Mouse (Mus musculus) CH12.LX (cell line): ENCODE measurements around the gene Fbln1.

Experiments used
- CTCF ChIP-seq, 2 experiments: IDR thresholded peaks in 1 of 2; conservative IDR thresholded peaks in 1 of 2; 2 replicates each; pipeline ENCODE4 v1.5.1; 2011 to 2012; ENCODE audit warnings: low read depth in 2 of 2, low read length in 2 of 2, improper control_type of control experiment in 1 of 2, inconsistent platforms in 1 of 2, mild to moderate bottlenecking in 1 of 2, moderate library complexity in 1 of 2
- EP300 ChIP-seq: IDR thresholded peaks from 2 replicates; pipeline ENCODE4 v1.6.1; 2011; ENCODE audit warnings: low read length, improper control_type of control experiment
- KAT2A ChIP-seq: IDR thresholded peaks from 2 replicates; pipeline ENCODE4 v1.6.1; 2012; ENCODE audit warnings: low read length, improper control_type of control experiment, inconsistent platforms; ENCODE audit not compliant: insufficient replicate concordance
- MAFK ChIP-seq: IDR thresholded peaks from 2 replicates; pipeline ENCODE4 v1.6.1; 2011; ENCODE audit warnings: low read length, improper control_type of control experiment; ENCODE audit not compliant: insufficient replicate concordance
- MAX ChIP-seq: IDR thresholded peaks from 2 replicates; pipeline ENCODE4 v1.6.1; 2011; ENCODE audit warnings: low read length, improper control_type of control experiment
- MXI1 ChIP-seq: IDR thresholded peaks from 2 replicates; pipeline ENCODE4 v1.6.1; 2011; ENCODE audit warnings: mild to moderate bottlenecking, low read depth, low read length, improper control_type of control experiment
- POLR2AphosphoS2 ChIP-seq: IDR thresholded peaks from 2 replicates; pipeline ENCODE4 v1.6.1; 2011; ENCODE audit warnings: low read depth, low read length, improper control_type of control experiment
- TCF12 ChIP-seq: IDR thresholded peaks from 2 replicates; pipeline ENCODE4 v1.6.1; 2014; ENCODE audit warnings: low read depth, mild to moderate bottlenecking, inconsistent platforms, low read length, improper control_type of control experiment
- UBTF ChIP-seq: IDR thresholded peaks from 2 replicates; pipeline ENCODE4 v1.6.1; 2012; ENCODE audit warnings: low read depth, mild to moderate bottlenecking, inconsistent platforms, low read length, improper control_type of control experiment, moderate library complexity

DNA sequence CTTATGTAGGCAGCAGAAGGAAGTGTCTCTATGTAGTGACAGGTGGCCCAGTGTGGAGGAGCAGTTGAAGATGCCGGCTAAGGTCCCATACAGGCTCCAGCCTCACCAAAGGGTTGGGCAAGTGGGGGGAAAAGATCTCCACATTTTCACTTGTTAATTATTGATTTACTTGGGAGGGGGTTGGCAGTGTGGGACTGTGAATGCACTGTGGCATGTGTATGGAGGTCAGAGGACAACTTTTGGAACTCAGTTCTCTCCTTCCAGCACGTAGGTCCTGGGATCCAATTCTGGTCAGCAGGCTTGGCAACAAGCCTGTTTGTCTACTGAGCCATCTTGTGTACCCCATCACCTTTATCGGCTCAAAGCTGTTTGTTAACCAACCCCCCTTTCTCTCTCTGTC is 90.8 kb downstream of the Fbln1 start:
- TF ChIP-seq POLR2AphosphoS2, result no peak
- no peak for TF ChIP-seq CTCF (conservative IDR thresholded peaks at IDR 0.05 in 1 of 2, IDR thresholded peaks at IDR 0.05 in 1 of 2; ENCODE audit: low read depth in 2 of 2, low read length in 2 of 2)
- no peak for TF ChIP-seq EP300
- TF ChIP-seq MAX, result no peak
- no peak for TF ChIP-seq KAT2A
- no peak for TF ChIP-seq MAFK
- TF ChIP-seq MXI1, result no peak
- TF ChIP-seq UBTF, result no peak
- no peak for TF ChIP-seq TCF12
